ENCODE assay signal across 9 mouse cellular contexts in genomic region chr7:113961500-113961895, GRCm38 (mm10).
DNase-seq lines count a peak whose midpoint lies in the region; ATAC-seq and TF ChIP-seq lines count a peak whose summit lies in the region.
"Had no signal": no experiment of that assay in that cellular context is flagged by ENCODE, and none has a peak within 500 bp of the region (broad histone marks: within the 10 kb centered on the region; RNA-seq: fewer than 3 reads in every experiment).

No protein-coding gene starts in this region.

- no peak for TF ChIP-seq CTCF in left cerebral cortex, adult 2 months (IDR thresholded peaks at IDR 0.05)

- intact Hi-C loops in left cerebral cortex, adult 2 months (cut with DNase I): no loop called here

- H3K27ac ChIP-seq in left cerebral cortex, adult 2 months: peak overlapping the region; percentile 61; the same call in 1 of the 2 replicates
- H3K27ac ChIP-seq: midbrain, embryonic 12.5 days had no signal

- no peak for ATAC-seq in granulocyte monocyte progenitor cell, adult 5-6 weeks (replicated peaks; ENCODE audit: poor library complexity, severe bottlenecking)
- no peak for ATAC-seq in CD4-positive, CD25-positive, alpha-beta regulatory T cell, adult 4 months

- H3K4me3 ChIP-seq in left cerebral cortex, adult 2 months: no peak overlapping the region
- H3K4me3 ChIP-seq: midbrain, embryonic 12.5 days had no signal

- peak; percentile 45 for DNase-seq in adrenal gland, adult 2 months
- DNase-seq in adrenal gland, adult 18-20 months (ENCODE audit: low spot score in 2 of 2): no peak
- DNase-seq in left cerebral cortex, adult 2 months (ENCODE audit: extremely low spot score in 1 of 2, low spot score in 2 of 2): peak in 1 of 2 experiments; percentile 19
- DNase-seq in left cerebral cortex, adult 11 months (ENCODE audit: low spot score): no peak
- peak; percentile 92 to 93 for DNase-seq in cerebellum, postnatal 14 days
- peak; percentile 53 for DNase-seq in lung, postnatal 10 days

Comparison
In these comparisons a context has a peak if more than half of its experiments do, and no peak if none do; other contexts are left out.
1. DNase-seq: peak in adrenal gland, adult 2 months (single experiment), cerebellum, postnatal 14 days (2 of 2) and lung, postnatal 10 days (single experiment); none in adrenal gland, adult 18-20 months (0 of 2) and left cerebral cortex, adult 11 months (single experiment).